Mouse (Mus musculus): Measurements from ENCODE around the gene Gpc6. TPM values are rescaled to one million over a fixed set of nuclear protein-coding genes. Genes with fewer than 3 reads are reported as not detected.

Gene Gpc6
- polyA plus RNA-seq, 1 experiment from 2014 or later = 37.0 TPM

- ATAC-seq (ENCODE audit: low FRiP score, low read depth) = no peak
- no peak overlapping the region for H3K27ac ChIP-seq (replicated peaks)
- H3K4me3 ChIP-seq = no peak overlapping the region
- H3K9ac ChIP-seq (replicated peaks) = no peak overlapping the region
- H3K9me3 ChIP-seq = no peaks in the 10 kb centered on the region
- H3K4me1 ChIP-seq = peaks cover 19% of the 10 kb centered on the region
- no peak overlapping the region for H3K4me2 ChIP-seq (replicated peaks)
- 79% methylated on average over 7 of the region's 7 CpGs for WGBS
- no peaks in the 10 kb centered on the region for H3K27me3 ChIP-seq
- no peaks in the 10 kb centered on the region for H3K36me3 ChIP-seq
These were observed 966.3 kb downstream of the Gpc6 start for GRCm38 (mm10) chr14:117891426-117891825.

GRCm38 (mm10) chr14:117892026-117892425, 966.9 kb downstream of the Gpc6 start:
- 87% methylated on average over 4 of the region's 4 CpGs for WGBS
- H3K27ac ChIP-seq (replicated peaks) = no peak overlapping the region
- no peak overlapping the region for H3K4me2 ChIP-seq (replicated peaks)
- H3K9ac ChIP-seq (replicated peaks) = no peak overlapping the region
- ATAC-seq (ENCODE audit: low FRiP score, low read depth) = no peak
- no peak overlapping the region for H3K4me3 ChIP-seq
- no peaks in the 10 kb centered on the region for H3K36me3 ChIP-seq
- H3K27me3 ChIP-seq = no peaks in the 10 kb centered on the region
- no peaks in the 10 kb centered on the region for H3K9me3 ChIP-seq
- H3K4me1 ChIP-seq = peaks cover 19% of the 10 kb centered on the region

GRCm38 (mm10) chr14:117894869-117895538, 969.9 kb downstream of the Gpc6 start:
- peak overlapping the region; percentile 16 for H3K4me3 ChIP-seq

GRCm38 (mm10) chr14:117895539-117895912, 970.4 kb downstream of the Gpc6 start:
- peak overlapping the region; percentile 45 for H3K4me2 ChIP-seq (replicated peaks)

More at GRCm38 (mm10) chr14:117894869-117895538, 969.9 kb downstream of the Gpc6 start:
- Histone ChIP-seq H3K27me3 (no peaks in the 10 kb centered on the region), H3K4me2 (replicated peaks) (peak overlapping the region; percentile 45), H3K36me3 (no peaks in the 10 kb centered on the region), H3K4me1 (peaks cover 19% of the 10 kb centered on the region), H3K9ac (replicated peaks) (peak overlapping the region; percentile 49), H3K9me3 (no peaks in the 10 kb centered on the region), H3K27ac (replicated peaks) (peak overlapping the region; percentile 68)
- ATAC-seq (ENCODE audit: low FRiP score, low read depth) = peak; percentile 79
- WGBS = 34% methylated on average over 10 of the region's 10 CpGs

GRCm38 (mm10) chr14:117904300-117904699, 979.2 kb downstream of the Gpc6 start:
- WGBS = 88% methylated on average over 9 of the region's 9 CpGs
- H3K27ac ChIP-seq (replicated peaks) = no peak overlapping the region

More at GRCm38 (mm10) chr14:117895539-117895912, 970.4 kb downstream of the Gpc6 start:
- Histone ChIP-seq H3K4me3 (peak overlapping the region; percentile 16), H3K36me3 (no peaks in the 10 kb centered on the region), H3K9ac (replicated peaks) (peak overlapping the region; percentile 49), H3K4me1 (peaks cover 19% of the 10 kb centered on the region), H3K27me3 (no peaks in the 10 kb centered on the region), H3K9me3 (no peaks in the 10 kb centered on the region), H3K27ac (replicated peaks) (peak overlapping the region; percentile 68)
- WGBS = 57% methylated on average over 16 of the region's 16 CpGs
- ATAC-seq (ENCODE audit: low FRiP score, low read depth) = peak; percentile 16

GRCm38 (mm10) chr14:117905701-117906100, 980.6 kb downstream of the Gpc6 start:
- no peak for ATAC-seq (ENCODE audit: low FRiP score, low read depth)
- peak overlapping the region; percentile 29 for H3K4me2 ChIP-seq (replicated peaks)

More at GRCm38 (mm10) chr14:117904300-117904699, 979.2 kb downstream of the Gpc6 start:
- H3K4me3 ChIP-seq = no peak overlapping the region
- H3K9ac ChIP-seq (replicated peaks) = no peak overlapping the region
- peaks cover 12% of the 10 kb centered on the region for H3K27me3 ChIP-seq
- no peak for ATAC-seq (ENCODE audit: low FRiP score, low read depth)
- H3K36me3 ChIP-seq = no peaks in the 10 kb centered on the region
- H3K9me3 ChIP-seq = no peaks in the 10 kb centered on the region
- peaks cover 16% of the 10 kb centered on the region for H3K4me1 ChIP-seq
- no peak overlapping the region for H3K4me2 ChIP-seq (replicated peaks)

GRCm38 (mm10) chr14:117906361-117906760, 981.2 kb downstream of the Gpc6 start:
- Histone ChIP-seq H3K27me3 (peaks cover 12% of the 10 kb centered on the region), H3K9me3 (no peaks in the 10 kb centered on the region), H3K36me3 (no peaks in the 10 kb centered on the region), H3K27ac (replicated peaks) (no peak overlapping the region), H3K4me3 (no peak overlapping the region), H3K4me2 (replicated peaks) (peak overlapping the region; percentile 29; the same call in 1 of the 2 replicates), H3K4me1 (peaks cover 21% of the 10 kb centered on the region), H3K9ac (replicated peaks) (no peak overlapping the region)
- 28% methylated on average over 5 of the region's 5 CpGs for whole genome bisulfite sequencing
- peak; percentile 72 for ATAC-seq (ENCODE audit: low FRiP score, low read depth)

More at GRCm38 (mm10) chr14:117905701-117906100, 980.6 kb downstream of the Gpc6 start:
- Histone ChIP-seq H3K9ac (replicated peaks) (0 out of 2 replicates have a peak overlapping the region, but pooled peaks have one; percentile 20), H3K4me3 (no peak overlapping the region), H3K27ac (replicated peaks) (peak overlapping the region; percentile 8; the same call in 1 of the 2 replicates), H3K4me1 (peaks cover 21% of the 10 kb centered on the region), H3K9me3 (no peaks in the 10 kb centered on the region), H3K36me3 (no peaks in the 10 kb centered on the region), H3K27me3 (peaks cover 12% of the 10 kb centered on the region)
- WGBS = 37% methylated on average over 10 of the region's 10 CpGs

GRCm38 (mm10) chr14:117908231-117908920, 983.3 kb downstream of the Gpc6 start:
- Histone ChIP-seq H3K27ac (replicated peaks) (no peak overlapping the region), H3K4me1 (peaks cover 21% of the 10 kb centered on the region), H3K9me3 (no peaks in the 10 kb centered on the region), H3K4me3 (no peak overlapping the region), H3K36me3 (no peaks in the 10 kb centered on the region), H3K4me2 (replicated peaks) (no peak overlapping the region), H3K9ac (replicated peaks) (no peak overlapping the region), H3K27me3 (peaks cover 10% of the 10 kb centered on the region)
- no peak for ATAC-seq (ENCODE audit: low FRiP score, low read depth)
- 82% methylated on average over 8 of the region's 8 CpGs for WGBS

GRCm38 (mm10) chr14:117909046-117909445, 983.9 kb downstream of the Gpc6 start:
- Histone ChIP-seq H3K27me3 (peaks cover 4% of the 10 kb centered on the region; the same call in 1 of the 2 replicates), H3K9me3 (no peaks in the 10 kb centered on the region), H3K4me1 (peaks cover 21% of the 10 kb centered on the region), H3K36me3 (no peaks in the 10 kb centered on the region), H3K4me2 (replicated peaks) (no peak overlapping the region), H3K9ac (replicated peaks) (no peak overlapping the region), H3K4me3 (no peak overlapping the region), H3K27ac (replicated peaks) (no peak overlapping the region)
- 72% methylated on average over 4 of the region's 4 CpGs for WGBS
- no peak for ATAC-seq (ENCODE audit: low FRiP score, low read depth)

GRCm38 (mm10) chr14:117910323-117910722, 985.2 kb downstream of the Gpc6 start:
- H3K36me3 ChIP-seq = no peaks in the 10 kb centered on the region
- WGBS = 11% methylated on average over 7 of the region's 7 CpGs
- peaks cover 20% of the 10 kb centered on the region for H3K4me1 ChIP-seq
- no peak overlapping the region for H3K9ac ChIP-seq (replicated peaks)
- no peaks in the 10 kb centered on the region for H3K27me3 ChIP-seq
- H3K9me3 ChIP-seq = no peaks in the 10 kb centered on the region
- no peak for ATAC-seq (ENCODE audit: low FRiP score, low read depth)
- H3K27ac ChIP-seq (replicated peaks) = no peak overlapping the region
- no peak overlapping the region for H3K4me3 ChIP-seq
- no peak overlapping the region for H3K4me2 ChIP-seq (replicated peaks)

- Histone ChIP-seq H3K4me1 (0 out of 2 replicates have a peak, but pooled peaks cover 6% of the 10 kb centered on the region), H3K4me2 (replicated peaks) (no peak overlapping the region), H3K27me3 (no peaks in the 10 kb centered on the region), H3K9me3 (no peaks in the 10 kb centered on the region), H3K27ac (replicated peaks) (no peak overlapping the region), H3K9ac (replicated peaks) (no peak overlapping the region), H3K36me3 (no peaks in the 10 kb centered on the region), H3K4me3 (no peak overlapping the region)
- no peak for ATAC-seq (ENCODE audit: low FRiP score, low read depth)
- 87% methylated on average over 10 of the region's 10 CpGs for WGBS
These were observed 987.6 kb downstream of the Gpc6 start for GRCm38 (mm10) chr14:117912624-117913270.

GRCm38 (mm10) chr14:117916577-117916976, 991.5 kb downstream of the Gpc6 start:
- H3K27ac ChIP-seq (replicated peaks) = no peak overlapping the region
- no peak overlapping the region for H3K4me3 ChIP-seq
- 80% methylated on average over 8 of the region's 8 CpGs for WGBS
- ATAC-seq (ENCODE audit: low FRiP score, low read depth) = no peak
- H3K4me2 ChIP-seq (replicated peaks) = no peak overlapping the region
- H3K4me1 ChIP-seq = no peaks in the 10 kb centered on the region
- no peak overlapping the region for H3K9ac ChIP-seq (replicated peaks)
- H3K36me3 ChIP-seq = no peaks in the 10 kb centered on the region
- H3K9me3 ChIP-seq = no peaks in the 10 kb centered on the region
- no peaks in the 10 kb centered on the region for H3K27me3 ChIP-seq
